Mouse (Mus musculus) erythroblast, embryonic 14.5 days (primary cell): ENCODE measurements around the gene Fbn1. TPM values are rescaled to one million over a fixed set of nuclear protein-coding genes. Genes with fewer than 3 reads are reported as not detected.

ENCODE experiments used
- H3K27me3 ChIP-seq: 2 replicates; pipeline ENCODE4 v1.6.1; 2012; ENCODE audit warnings: inconsistent platforms; ENCODE audit not compliant: control insufficient read depth
- H3K36me3 ChIP-seq: 2 replicates; pipeline ENCODE4 v1.6.1; 2012; ENCODE audit warnings: mild to moderate bottlenecking, inconsistent platforms; ENCODE audit not compliant: control insufficient read depth
- H3K4me1 ChIP-seq: 2 replicates; pipeline ENCODE4 v1.6.1; 2012; ENCODE audit warnings: inconsistent platforms; ENCODE audit not compliant: control insufficient read depth
- H3K4me3 ChIP-seq: replicated peaks from 2 replicates; pipeline ENCODE3; 2012; ENCODE audit warnings: moderate library complexity, mild to moderate bottlenecking, inconsistent platforms
- H3K9me3 ChIP-seq: 2 replicates; pipeline ENCODE4 v1.6.1; 2012; ENCODE audit warnings: low read length, inconsistent platforms, mixed read lengths; ENCODE audit not compliant: control insufficient read depth
- GATA1 ChIP-seq: IDR thresholded peaks from 2 replicates; pipeline ENCODE4 v1.6.1; 2012; ENCODE audit warnings: low read length, inconsistent platforms, mixed read lengths
- TAL1 ChIP-seq: IDR thresholded peaks from 3 replicates; pipeline ENCODE4 v1.6.1; 2012; ENCODE audit warnings: low read length, inconsistent platforms, mixed read lengths
- polyA plus RNA-seq: library from polyadenylated mRNA; stranded (reverse); fragments of >175 nt; gene quantifications from 2 replicates; pipeline ENCODE4 v1.2.3, GENCODE M21; 2012

Fbn1 gene
- polyA plus RNA-seq, 1 experiment: not detected

DNA sequence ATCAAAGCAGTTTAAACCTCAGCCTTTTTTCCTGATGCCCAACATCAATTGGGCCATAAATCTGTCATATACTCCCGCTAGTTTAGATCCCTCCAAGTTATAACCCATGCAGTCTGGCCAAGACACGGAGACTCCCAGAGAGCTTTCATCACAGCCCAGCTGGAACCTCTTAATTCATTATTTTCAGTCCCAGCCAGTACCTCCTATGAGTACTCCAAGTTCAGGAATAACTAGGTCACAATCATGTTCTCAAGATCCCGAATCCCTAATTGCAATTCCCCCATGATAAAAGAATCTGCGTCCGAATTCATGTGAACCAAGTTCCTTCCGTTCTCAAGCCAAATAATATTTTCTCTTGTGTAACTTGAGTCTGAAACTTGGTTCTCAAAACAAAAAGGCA lies 58.9 kb downstream of the Fbn1 start:
- no peaks in the 10 kb centered on the region for H3K9me3 ChIP-seq
- TF ChIP-seq TAL1: no peak
- TF ChIP-seq GATA1: no peak
- H3K36me3 ChIP-seq: no peaks in the 10 kb centered on the region
- no peak overlapping the region for H3K4me3 ChIP-seq
- no peaks in the 10 kb centered on the region for H3K4me1 ChIP-seq
- no peaks in the 10 kb centered on the region for H3K27me3 ChIP-seq

DNA sequence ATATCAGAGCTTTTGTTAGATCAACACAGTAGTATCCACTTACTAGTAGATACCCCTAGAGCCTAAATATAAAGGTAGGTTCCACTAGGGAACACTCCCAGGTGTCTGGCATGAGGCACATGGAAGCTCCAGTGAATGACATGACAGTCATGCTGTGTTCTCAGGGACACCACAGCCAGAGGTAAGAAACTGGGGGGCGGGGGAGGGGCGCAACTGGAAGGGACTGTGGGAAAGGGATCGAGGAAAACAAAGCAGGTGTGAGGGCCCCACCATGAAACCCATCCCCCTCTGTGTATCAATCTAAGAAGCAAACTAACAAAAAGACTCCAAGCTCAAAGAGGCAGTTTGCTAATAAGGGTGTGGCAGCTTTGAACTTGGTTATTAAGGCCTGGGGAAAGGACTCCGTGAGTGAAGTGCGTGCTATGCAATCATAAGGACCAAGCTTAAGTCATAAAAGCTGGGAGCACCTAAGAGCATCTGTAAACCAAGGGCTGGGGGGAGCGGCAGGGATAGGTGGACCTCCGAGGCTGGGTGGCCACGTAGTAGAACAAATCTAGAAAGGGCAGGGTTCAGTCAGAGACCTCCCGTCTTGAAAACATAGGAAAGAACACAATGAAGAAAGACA lies 60.4 kb downstream of the Fbn1 start:
- H3K9me3 ChIP-seq: no peaks in the 10 kb centered on the region
- H3K4me3 ChIP-seq: no peak overlapping the region
- no peak for TF ChIP-seq GATA1
- no peak for TF ChIP-seq TAL1
- H3K27me3 ChIP-seq: no peaks in the 10 kb centered on the region
- H3K36me3 ChIP-seq: no peaks in the 10 kb centered on the region
- H3K4me1 ChIP-seq: no peaks in the 10 kb centered on the region

DNA sequence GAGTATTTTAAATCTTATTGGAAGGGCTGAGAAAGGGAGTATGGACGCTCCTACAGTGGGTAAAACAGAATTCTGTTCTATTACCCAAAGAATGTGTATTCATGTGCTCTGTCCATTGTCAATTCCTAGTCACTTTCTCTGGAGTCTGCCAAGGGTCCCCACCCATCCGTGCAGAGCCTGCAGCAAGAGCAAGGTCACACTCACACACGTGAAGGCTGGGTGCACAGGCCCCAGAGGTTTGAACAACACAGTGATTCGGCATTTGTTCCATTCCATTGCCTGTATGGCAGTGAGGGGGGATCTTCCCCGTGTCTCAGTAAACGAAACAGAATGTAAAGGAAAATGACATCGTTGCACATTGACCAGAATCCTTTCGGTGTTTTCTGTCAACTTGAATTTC lies 69.4 kb downstream of the Fbn1 start:
- TF ChIP-seq GATA1: no peak
- no peak for TF ChIP-seq TAL1
- H3K4me3 ChIP-seq: no peak overlapping the region
- no peaks in the 10 kb centered on the region for H3K9me3 ChIP-seq
- H3K4me1 ChIP-seq: no peaks in the 10 kb centered on the region
- H3K27me3 ChIP-seq: no peaks in the 10 kb centered on the region
- no peaks in the 10 kb centered on the region for H3K36me3 ChIP-seq

DNA sequence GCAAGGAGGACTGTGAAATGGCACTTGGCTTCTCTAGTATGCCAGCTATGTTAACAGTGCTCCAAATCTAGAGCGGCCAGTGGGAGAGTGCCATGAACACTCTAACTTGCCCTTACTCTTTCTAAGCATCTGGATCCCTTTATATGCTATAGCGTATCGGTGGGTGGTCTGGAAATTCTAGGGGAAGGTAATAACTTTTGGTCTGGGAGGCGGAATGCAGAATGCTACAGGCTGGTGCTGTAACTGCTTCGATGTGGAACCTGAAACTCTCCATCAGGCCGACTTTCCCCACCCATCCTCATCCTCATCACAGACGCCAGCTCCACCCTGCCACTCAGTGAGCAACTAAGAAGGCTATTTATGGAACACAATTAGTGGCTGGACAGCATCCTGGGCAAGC lies 71.6 kb downstream of the Fbn1 start:
- Histone ChIP-seq H3K4me3 (no peak overlapping the region), H3K9me3 (no peaks in the 10 kb centered on the region), H3K36me3 (no peaks in the 10 kb centered on the region), H3K27me3 (no peaks in the 10 kb centered on the region), H3K4me1 (no peaks in the 10 kb centered on the region)
- TF ChIP-seq TAL1 (no peak), GATA1 (no peak)

DNA sequence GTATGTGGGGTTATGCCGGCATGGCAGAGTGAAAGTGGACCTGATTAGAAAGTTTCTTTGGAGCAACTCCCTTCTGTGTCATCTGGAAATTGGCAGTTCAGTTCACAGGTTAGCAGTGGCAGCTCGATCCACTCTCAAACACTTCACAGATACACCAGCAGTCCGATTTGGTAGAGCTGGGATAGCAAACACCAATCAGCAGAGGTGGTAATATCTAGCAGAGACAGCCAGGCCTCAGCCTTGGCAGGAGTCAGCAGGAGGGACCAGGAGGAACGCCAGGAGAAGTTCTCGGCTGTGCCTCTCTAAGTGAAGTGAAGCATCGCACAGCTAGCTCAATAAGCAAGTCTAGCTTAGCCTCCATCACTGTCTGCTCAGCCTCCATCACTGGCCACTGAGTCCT lies 74.3 kb downstream of the Fbn1 start:
- H3K4me3 ChIP-seq: no peak overlapping the region
- H3K36me3 ChIP-seq: no peaks in the 10 kb centered on the region

DNA sequence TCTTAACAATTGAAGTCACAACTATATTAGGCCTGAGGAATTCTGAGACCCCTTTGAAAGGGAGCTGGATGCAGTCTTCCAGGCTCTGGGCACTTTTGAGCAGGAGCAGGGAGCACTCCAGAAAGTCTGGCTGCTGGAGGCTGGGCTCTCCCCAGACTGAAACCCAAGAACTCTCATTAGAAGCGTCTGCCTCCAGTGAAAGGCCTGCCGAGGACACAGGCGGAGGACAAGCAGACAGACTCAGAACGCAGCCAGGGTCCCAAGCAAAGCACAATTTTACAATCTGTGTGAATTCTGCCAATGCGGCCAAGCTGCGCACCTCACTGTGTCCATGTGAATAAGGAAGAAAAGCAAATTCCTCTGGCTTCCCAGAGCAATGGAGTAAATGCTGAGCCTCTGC lies 76.3 kb downstream of the Fbn1 start:
- no peak overlapping the region for H3K4me3 ChIP-seq
- no peaks in the 10 kb centered on the region for H3K4me1 ChIP-seq
- TF ChIP-seq TAL1: no peak
- TF ChIP-seq GATA1: no peak
- H3K9me3 ChIP-seq: no peaks in the 10 kb centered on the region
- no peaks in the 10 kb centered on the region for H3K27me3 ChIP-seq
- H3K36me3 ChIP-seq: no peaks in the 10 kb centered on the region

More for the DNA sequence above, 74.3 kb downstream of the Fbn1 start:
- no peak for TF ChIP-seq GATA1
- no peak for TF ChIP-seq TAL1
- Histone ChIP-seq H3K27me3 (no peaks in the 10 kb centered on the region), H3K4me1 (no peaks in the 10 kb centered on the region), H3K9me3 (no peaks in the 10 kb centered on the region)

DNA sequence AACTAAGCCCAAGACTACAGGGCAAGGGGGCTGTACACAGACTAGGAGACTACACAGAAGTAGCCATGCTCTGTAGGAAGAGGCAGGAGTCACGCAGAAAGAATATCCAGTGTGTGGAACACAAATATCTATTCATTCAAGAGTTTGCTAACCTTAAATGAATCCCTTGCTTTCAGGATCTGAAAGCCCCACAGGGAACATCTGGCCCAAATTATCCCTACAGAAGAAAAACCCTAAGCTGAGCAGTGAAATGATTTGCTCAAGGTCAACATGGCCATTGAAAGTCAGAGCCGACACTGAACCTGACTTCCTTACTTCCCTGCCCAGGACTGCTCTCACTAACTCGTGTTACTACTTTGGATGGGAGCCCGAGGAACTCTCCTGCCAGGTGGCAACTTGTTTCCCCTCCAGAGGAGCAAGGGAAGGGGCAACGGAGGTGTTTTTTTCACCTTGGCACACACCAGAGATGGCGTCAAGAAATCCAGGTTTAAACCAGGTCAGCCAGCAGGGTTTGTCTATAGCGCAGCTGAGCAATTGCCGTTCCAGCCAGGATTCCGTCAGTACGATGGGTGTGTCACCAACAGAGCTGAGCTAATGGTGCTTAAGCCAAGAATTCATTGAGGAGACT lies 78.9 kb downstream of the Fbn1 start:
- no peaks in the 10 kb centered on the region for H3K9me3 ChIP-seq
- H3K27me3 ChIP-seq: no peaks in the 10 kb centered on the region
- H3K4me1 ChIP-seq: no peaks in the 10 kb centered on the region
- TF ChIP-seq TAL1: no peak
- no peak for TF ChIP-seq GATA1
- no peak overlapping the region for H3K4me3 ChIP-seq
- no peaks in the 10 kb centered on the region for H3K36me3 ChIP-seq

- H3K36me3 ChIP-seq: no peaks in the 10 kb centered on the region
- H3K9me3 ChIP-seq: no peaks in the 10 kb centered on the region
- no peak overlapping the region for H3K4me3 ChIP-seq
- no peaks in the 10 kb centered on the region for H3K4me1 ChIP-seq
- H3K27me3 ChIP-seq: no peaks in the 10 kb centered on the region
- TF ChIP-seq GATA1 (no peak), TAL1 (no peak)
These were observed 87.2 kb downstream of the Fbn1 start for GRCm38 (mm10) chr2:125420604-125421003.

- Histone ChIP-seq H3K9me3 (no peaks in the 10 kb centered on the region), H3K36me3 (no peaks in the 10 kb centered on the region), H3K4me1 (no peaks in the 10 kb centered on the region), H3K4me3 (no peak overlapping the region), H3K27me3 (no peaks in the 10 kb centered on the region)
- TF ChIP-seq TAL1 (no peak), GATA1 (no peak)
These were observed 88.1 kb downstream of the Fbn1 start for GRCm38 (mm10) chr2:125419681-125420080.
